Mouse (Mus musculus): Measurements from ENCODE around the gene Nipal1.

Gene Nipal1

DNA sequence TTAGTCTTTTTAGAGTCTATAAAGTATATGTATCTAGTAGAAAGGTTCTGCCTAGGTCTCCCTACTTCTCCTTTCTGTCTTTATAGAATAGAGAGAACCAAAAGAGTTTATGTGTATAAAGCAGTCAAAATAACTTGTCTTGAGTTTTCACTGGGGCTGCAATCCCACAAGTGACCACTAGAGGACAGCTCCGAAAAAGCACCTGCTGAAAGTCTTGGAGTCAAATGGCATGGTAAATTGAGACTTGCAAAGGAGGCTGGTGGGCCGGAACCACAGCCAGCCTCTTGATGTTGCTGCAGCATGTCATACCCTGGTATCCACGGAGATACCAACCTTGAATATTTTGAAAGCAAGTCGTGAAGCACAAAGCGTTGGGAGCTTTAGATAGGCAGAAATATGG is 17.7 kb downstream of the Nipal1 start:
- peak in 1 of 2 experiments; percentile 44 for DNase-seq (ENCODE audit: low spot score in 2 of 2)

DNA sequence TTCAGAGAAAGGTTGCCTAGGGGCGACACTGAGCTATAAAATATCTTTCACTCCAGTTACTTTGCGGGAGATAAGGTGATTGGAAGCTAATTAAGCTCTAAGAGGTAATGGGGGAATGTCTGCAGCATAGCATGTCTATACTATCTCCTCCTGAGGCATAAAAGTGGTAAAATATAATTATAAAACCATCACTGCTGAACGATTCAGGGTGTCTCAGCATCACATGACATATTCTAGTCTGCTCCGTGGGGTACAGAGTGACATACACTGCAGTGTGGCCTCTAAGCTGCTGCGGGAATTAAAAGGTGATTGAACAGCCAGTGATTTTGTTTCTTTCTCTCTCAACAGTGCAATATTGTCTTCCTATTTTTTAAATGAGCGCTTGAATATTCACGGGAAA is 18.8 kb downstream of the Nipal1 start:
- no peak for DNase-seq (ENCODE audit: low spot score in 2 of 2)

DNA sequence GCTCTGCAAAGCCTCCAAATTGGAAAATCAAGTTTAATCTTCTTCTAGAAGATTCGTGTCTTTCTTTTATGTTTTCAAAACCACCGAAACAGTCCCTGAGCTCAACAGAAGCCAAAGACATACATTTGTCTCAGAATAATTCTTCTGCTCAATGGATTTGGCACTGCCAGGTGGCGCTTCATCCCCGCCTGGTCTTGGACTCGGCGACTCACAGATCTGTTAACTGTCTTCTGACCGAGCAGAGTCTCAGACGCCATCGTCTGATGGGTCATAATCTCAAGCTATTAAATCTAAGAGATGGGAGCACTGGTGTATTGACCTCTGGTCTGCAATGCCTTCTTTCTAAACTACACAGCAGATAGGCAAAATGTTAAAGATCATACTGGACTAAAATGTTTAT is 20.8 kb downstream of the Nipal1 start:
- DNase-seq (ENCODE audit: low spot score in 2 of 2): no peak

DNA sequence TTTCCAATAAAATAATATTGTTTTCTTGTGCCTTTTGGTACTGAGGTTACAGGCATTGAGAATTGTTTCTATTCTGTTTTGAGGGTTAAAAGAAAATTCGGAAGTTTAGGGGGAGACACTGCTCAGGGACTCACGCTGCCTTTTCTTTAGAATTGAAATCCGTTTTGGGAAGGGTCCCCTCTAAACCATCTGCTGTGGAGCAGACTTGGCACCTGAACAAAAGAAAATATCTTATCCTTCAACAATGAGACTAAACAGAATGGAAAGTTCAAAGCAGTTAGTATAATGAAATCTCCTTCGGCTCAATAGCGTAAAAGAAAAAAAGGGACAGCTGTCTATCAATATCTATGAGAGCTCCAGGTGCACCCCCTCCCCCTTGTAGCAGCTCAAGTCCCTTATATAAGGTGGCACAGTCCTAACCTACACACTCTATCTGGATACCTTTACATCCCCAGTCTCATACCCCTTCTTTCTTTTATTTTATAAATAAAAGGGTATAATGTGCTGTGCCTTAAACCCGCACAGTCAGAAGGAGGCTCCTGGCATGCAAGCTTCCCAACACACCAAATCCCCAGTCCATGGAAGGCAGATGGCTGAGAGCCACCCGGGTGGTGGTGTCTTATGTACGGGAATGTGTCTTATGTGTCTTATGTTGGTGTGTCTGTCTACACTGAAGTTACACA is 23.6 kb downstream of the Nipal1 start:
- DNase-seq (ENCODE audit: low spot score in 2 of 2): no peak

DNA sequence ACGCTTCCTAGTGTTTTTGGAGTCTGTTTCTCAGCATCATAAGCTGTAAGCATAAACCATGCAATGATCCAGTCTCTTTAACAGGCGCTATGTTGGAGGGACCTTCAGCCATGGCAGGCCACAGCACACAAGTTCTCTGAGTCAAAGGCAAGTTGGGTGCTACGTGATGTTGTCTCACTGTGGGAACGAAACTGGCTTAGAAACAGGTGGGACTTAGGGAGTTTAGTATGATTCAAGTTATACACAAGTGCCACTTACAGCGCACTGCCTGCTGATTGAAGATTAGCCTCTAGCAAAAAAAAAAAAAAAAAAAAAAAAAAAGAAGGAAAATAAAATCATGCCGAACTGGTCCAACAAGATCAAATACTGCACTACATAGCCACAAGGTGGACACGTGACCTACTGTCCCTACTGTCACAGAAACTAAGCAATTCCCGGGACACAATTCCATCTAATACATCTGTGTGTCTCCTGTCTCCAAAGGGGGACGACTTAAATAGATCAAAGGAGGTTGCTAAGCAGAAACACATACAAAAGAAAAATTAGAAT is 27.5 kb downstream of the Nipal1 start:
- DNase-seq (ENCODE audit: low spot score in 2 of 2): no peak

DNA sequence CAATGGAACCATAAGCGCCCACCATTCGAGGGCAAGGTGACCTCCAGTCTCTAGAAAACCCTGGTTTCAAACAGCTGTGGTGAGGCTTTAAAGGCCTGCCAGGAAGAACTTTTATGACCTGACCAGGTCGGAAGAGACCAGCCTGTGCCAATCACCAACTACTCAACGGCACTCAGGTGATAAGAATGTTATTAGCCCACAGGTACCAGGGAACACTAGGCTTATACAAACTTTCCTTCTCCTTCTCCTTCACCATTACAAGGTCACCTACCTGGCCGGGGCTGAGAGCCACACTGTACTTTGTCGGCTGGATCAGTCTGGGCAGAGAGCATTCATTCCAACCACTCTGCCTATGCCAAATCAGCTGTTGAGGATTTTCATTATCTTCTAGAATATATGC is 33.9 kb downstream of the Nipal1 start:
- no peak for DNase-seq (ENCODE audit: low spot score in 2 of 2)

DNA sequence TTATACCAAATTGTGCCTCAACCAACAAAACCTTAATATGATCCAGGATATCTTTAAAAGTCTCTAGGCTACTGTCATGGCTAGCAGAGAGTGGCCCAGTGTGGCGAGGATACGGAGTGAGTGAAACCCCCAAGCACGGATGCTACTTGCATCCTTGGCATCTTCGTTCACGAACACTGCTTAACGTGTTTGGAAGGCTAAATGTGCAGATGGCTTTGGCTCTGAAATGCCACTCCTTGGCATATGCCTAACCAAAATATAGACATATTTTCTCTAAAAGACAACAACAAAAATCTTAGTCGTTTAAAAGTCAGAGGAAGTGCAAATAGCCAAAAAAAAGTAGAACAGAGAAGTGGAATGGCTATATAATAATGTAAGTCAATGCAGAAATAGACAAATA is 42.0 kb downstream of the Nipal1 start:
- DNase-seq (ENCODE audit: low spot score in 2 of 2): no peak

DNA sequence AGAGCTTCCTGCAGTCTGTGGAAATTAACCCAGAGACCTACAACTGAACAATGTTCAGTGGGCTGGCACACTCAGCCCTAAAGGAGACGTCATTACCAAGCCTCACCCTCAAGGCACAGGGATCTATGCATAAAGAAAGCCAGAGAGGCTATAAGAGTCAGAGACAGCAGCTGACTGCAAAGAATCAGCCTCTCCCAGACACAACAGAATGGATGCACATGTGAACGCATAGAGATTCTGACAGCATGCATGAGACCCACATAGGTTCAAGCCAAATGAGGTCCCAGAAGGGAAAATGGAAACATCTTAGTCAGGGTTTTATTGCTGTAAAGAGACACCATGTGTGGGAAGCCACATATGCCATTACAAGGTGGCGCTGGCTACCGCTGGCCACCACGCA is 42.9 kb downstream of the Nipal1 start:
- DNase-seq (ENCODE audit: low spot score in 2 of 2): no peak

DNA sequence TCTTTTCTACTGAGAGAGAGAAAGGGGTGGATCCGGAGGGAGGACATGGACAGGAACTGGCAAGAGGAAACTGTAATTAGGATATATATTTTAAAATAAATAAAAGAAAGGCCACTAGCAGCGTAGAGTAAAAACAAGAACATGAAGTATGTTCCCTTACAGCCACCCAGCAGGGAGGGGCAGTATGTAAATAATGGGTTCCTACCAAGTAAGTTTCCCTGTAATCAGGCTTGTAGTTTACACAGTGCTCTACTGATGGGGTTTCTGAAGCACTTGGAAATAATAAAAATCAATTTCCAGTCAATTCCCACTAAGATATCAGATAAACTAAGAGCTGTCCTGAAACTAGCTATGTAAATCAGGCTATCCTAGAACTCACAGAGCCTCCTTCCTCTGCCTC is 47.1 kb downstream of the Nipal1 start:
- no peak for DNase-seq (ENCODE audit: low spot score in 2 of 2)

DNA sequence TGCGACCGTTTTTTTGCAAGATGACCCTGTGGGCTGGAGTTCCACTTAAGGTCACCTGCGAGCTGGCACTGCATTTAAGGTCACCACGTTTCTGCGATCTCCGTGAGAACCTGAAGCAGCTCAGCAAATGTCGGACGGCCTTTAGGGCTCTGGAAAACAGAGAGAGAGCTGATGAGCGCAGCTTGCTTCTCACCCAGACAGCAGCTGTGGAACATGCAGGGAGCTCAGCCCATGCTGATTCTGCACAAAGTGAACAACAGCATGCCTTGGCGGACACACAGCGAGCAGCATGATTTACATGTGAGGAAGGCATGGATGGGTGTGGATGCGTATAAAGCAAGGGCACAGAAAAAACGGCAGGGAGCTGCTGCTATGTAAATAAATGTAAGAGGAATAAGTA is 48.9 kb downstream of the Nipal1 start:
- DNase-seq (ENCODE audit: low spot score in 2 of 2): no peak

DNA sequence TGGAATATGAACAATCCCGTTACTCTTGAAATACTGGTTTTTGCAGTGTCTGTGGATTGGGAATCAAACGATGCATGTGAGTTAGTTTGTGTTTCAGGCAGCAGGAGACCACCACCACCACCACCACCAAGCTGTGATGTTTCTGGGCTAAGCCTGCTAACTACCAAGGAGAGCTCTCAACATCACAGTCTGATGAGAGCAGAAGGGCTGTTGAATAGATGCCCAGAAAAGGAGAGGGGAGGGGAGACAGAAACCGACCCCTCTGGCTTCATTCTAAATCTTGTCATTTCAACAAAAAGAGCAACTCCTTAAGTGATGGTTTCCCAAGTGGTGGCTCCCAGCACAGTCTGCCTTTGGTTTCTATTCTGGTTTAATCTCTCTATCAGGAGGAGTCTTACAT is 50.7 kb downstream of the Nipal1 start:
- no peak for DNase-seq (ENCODE audit: low spot score in 2 of 2)

DNA sequence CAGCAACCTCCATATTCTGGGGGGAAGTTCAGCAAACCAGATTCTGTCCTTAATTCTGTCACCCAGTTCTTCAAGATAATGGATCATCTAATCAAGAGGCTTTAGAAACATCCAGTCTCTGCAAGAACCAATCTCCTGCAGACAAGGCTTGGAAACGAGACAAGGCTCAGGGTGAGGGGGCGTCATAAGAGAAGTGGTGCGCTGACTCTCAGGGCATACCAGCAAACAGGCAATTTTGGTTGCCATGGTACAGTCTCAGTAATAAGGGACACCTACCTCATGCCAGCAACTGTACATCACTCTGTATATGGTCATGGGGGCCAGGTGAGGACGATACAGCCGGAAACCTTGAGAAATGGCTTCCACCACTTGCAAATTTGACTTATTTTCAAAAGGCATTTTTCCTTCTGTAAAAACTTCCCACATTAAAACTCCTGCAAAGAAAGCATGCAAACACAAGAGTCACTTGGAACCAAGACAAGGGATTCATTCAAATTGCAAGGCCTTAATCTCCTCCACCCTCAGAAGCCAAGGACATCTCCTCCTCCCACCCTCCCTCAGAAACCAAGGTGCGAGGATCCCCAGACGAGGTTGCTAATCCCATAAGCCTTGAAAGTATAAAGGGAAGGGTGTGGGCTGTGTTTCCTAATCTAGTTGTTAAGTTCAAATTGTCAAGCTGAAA is 51.4 kb downstream of the Nipal1 start:
- DNase-seq (ENCODE audit: low spot score in 2 of 2): no peak

DNA sequence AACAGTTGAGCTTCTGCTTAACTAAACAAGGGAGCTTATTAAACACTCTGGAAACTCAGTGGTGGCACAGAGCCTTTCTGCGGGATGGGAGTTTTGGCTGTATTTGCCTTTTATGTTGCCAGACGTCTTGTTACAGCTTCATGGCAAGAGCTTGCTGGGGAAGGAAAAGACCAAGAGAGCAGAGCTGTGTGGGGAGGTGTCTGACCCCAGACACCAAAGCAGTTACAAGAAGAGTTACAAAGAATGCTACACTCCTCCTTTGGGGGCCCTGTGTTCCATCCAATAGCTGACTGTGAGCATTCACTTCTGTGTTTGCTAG is 51.9 kb downstream of the Nipal1 start:
- no peak for DNase-seq (ENCODE audit: low spot score in 2 of 2)

DNA sequence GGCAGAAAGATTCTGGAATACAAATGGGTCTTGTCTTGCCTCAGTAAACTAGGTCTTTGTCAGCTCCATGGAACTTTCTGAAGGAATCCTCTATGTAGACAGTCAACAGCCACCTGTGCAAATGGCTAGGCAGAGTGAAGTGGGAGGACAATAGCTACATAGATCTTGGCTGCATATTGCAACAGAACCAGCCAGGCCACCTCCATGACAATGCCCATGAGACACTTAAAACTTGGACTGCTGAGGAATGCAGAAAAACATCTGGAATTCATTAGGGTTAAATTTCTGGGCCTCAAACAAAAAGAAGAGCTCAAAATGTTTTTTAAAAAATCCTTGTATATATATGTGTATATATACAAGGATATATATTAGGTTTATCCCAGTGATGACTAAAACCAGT is 54.6 kb downstream of the Nipal1 start:
- DNase-seq (ENCODE audit: low spot score in 2 of 2): no peak

DNA sequence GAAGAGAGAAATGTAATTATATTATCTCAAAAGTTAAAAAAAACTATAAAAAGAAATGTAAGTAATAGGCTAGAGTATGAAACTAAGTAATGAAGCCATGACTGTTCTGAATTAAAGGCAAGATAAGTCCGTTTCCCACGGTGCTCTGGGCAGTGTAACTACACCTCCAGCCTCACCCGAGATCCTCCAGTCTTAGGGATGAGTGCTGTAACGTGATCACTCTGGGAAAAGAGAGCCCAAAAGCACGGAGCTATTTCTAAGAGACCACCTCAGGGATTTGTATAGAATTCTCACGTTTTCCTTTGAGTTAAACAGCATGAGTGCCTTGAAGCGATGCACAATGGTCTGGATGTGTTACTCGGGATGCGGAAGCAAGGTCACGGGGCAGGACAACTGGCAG is 58.5 kb downstream of the Nipal1 start:
- DNase-seq (ENCODE audit: low spot score in 2 of 2): no peak

DNA sequence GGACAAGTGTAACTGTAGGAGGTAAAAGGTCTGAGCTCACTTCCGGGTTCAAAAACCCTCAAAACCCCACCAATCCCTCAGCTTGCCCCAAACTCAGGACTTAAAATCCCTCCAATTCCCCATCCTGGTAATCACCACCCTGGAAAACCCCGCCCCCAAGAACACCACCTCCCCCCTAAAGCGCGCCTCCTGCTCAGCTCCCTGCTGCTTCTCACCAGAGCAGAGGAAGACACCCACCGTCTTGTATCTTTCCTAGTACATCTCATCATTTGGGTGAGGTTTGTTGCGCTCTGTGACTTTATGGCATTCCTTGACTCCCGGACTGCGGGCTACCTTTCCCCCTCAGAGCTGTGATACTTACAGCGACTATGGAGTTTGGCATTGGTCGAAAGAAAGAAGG is 59.1 kb downstream of the Nipal1 start:
- DNase-seq (ENCODE audit: low spot score in 2 of 2): no peak

DNA sequence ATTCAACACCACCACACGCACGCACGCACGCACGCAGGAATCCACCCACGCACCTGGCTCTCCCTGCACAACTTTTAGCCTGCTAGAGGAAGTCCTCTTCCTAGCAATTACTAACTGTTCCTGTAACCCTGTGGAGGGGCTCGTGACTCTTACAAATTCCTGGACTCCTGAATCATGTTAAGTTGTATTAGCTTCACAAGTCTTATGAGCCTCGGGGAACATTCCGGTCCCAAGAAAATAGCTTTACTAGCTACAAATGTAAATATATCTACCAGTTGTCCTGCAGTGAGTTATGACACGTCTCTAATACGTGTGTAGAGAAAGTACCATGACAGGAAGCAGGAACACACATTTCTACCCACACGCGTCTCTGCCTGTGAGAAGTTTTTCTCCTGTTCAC is 61.9 kb downstream of the Nipal1 start:
- DNase-seq (ENCODE audit: low spot score in 2 of 2): no peak

DNA sequence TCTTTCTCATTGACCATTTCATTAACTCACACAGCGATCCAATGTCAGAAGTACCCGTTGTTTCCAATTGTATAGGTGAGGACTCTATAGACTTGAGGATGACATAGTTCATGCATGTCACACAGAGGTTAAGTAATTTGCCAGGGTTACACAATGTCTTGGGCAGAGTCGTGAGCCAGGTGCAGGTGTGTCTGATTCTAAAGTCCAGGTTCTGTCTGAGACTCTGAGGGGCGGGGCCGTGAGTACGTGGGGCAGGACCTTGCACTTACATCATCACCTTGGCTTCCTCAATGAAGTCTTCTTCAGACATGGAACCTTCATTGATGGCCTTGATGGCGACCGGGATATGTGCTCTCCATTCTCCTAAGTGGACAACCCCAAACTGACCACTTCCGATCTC is 62.4 kb downstream of the Nipal1 start:
- no peak for DNase-seq (ENCODE audit: low spot score in 2 of 2)

DNA sequence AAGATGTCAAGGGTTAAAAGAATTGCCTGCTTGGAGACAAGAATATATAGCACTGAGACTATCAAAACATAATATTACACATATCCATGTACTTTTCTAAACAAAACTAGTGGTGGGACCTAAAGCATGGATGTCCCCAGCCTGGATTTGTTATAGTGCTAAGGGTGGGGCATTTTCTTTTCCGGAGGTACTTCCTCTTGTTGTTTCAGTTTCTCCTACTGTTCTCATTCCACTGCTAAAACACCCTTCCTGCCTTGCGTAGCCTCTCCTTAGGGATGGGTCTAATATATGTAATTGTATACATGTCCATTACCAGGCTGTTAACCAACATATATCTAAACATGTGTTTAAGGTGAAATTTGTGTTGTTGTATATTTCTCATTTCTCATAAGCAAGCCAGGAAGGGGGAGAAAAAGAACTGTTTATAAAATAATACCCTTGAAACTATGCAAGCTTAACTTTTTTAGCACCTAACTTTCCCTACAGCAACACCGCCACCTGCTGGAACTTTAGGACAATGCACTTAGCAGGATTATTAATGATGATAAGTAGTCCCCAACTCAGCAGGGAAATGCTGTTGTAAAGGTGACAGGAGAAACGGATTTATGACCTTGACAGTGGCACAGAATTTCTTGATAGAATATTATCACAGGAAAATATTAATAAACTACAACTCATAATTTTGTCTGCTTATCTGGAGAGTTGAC is 63.1 kb downstream of the Nipal1 start:
- DNase-seq (ENCODE audit: low spot score in 2 of 2): peak in 1 of 2 experiments; percentile 43

DNA sequence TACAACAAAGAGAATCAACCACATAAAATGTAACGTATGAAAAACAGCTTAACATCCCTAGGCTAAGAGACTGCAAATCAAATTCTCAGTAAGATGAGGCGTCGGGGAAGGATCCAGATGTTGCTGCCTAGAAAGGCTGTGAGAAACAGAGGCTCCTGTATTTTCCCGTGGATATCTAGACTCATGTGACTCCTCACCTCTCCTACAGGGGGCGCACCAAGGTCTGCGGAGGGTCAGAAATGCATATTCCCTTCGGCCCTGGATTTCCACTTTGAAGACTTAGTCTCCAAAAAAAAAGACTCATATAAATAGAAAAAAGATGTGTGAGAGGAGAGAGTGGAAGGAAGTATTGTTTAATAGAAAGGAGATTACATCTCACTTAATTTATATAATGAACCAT is 73.0 kb downstream of the Nipal1 start:
- DNase-seq (ENCODE audit: low spot score in 2 of 2): no peak
